Comparison of ENCODE assay signal across 26 mouse cellular contexts in the genomic region with DNA sequence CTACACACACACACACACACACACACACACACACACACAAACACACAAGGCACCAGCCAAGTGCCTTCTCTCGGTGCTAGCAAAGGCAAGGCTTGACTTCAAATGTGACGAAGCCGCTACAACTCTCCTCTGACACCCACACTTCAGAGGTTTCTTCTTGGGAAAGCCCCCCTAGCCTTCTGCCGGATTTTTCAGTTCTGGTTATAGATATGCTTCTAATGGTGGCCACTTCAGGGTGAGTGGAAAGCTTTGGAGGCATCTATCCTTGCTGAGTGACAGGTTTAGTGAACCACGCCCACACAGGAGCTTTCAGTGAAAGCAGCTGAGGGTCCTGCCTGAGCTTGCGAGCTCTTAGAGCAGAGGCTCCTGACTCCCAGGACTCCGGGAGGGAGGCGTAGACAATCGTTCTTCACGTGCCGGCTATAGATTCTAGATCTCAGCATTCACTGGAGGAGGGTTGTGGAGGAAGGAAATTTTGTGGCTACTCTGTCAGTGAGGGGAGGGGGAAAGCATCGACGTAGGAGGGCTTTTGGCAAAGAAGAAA. TPM values are rescaled to one million over a fixed set of nuclear protein-coding genes. Genes with fewer than 3 reads are reported as not detected.
DNase-seq lines count a peak whose midpoint lies in the region; ATAC-seq lines count a peak whose summit lies in the region.
"Had no signal": no experiment of that assay in that cellular context is flagged by ENCODE, and none has a peak within 500 bp of the region (broad histone marks: within the 10 kb centered on the region; RNA-seq: fewer than 3 reads in every experiment).

No protein-coding gene starts in this region.

- H3K36me3 ChIP-seq in heart, embryonic 10.5 days, result no peaks in the 10 kb centered on the region
- H3K36me3 ChIP-seq in heart, embryonic 16.5 days (ENCODE audit: control insufficient read depth, insufficient read depth), result no peaks in the 10 kb centered on the region
- H3K36me3 ChIP-seq: hindbrain, embryonic 15.5 days; midbrain, embryonic 13.5 days; neural tube, embryonic 13.5 days; stomach, embryonic 15.5 days had no signal

- intact Hi-C loops in heart, postnatal 10 days (cut with DNase I), result no loop called here

- 47% methylated on average over 13 of the region's 13 CpGs for WGBS in heart, embryonic 10.5 days
- WGBS in heart, embryonic 16.5 days, result 45% methylated on average over 13 of the region's 13 CpGs

- DNase-seq in heart, embryonic 10.5 days (ENCODE audit: low spot score), result no peak
- DNase-seq in heart, adult 8-10 months (ENCODE audit: low spot score), result no peak
- no peak for DNase-seq in heart, postnatal 10 days
- peak; percentile 6 for DNase-seq in ZHBTc4 (ENCODE audit: low read depth, low spot score)
- DNase-seq: adrenal gland, adult 8-10 months; B cell, adult 2 months; cerebellum, adult 2 months; cerebellum, postnatal 14 days; gastrocnemius, postnatal 10 days; heart, postnatal 4 days; kidney, adult 8-10 months; kidney, postnatal 10 days; layer of hippocampus, adult 9-11 months; liver; lung, adult 2 months; lung, postnatal 10 days; right cerebral cortex, postnatal 25 days had no signal

- H3K27ac ChIP-seq in heart, embryonic 10.5 days, result no peak overlapping the region
- no peak overlapping the region for H3K27ac ChIP-seq in heart, embryonic 16.5 days (ENCODE audit: low read length)
- H3K27ac ChIP-seq: forebrain, embryonic 13.5 days; hindbrain, embryonic 15.5 days; liver, embryonic 14.5 days; macrophage; midbrain, embryonic 13.5 days; neural tube, embryonic 13.5 days; stomach, embryonic 15.5 days had no signal

- peak overlapping the region; percentile 5; the same call in 1 of the 2 replicates for H3K4me3 ChIP-seq in heart, embryonic 10.5 days
- no peak overlapping the region for H3K4me3 ChIP-seq in heart, embryonic 16.5 days (ENCODE audit: low read length)
- H3K4me3 ChIP-seq: forebrain, embryonic 13.5 days; hindbrain, embryonic 15.5 days; midbrain, embryonic 13.5 days; neural tube, embryonic 13.5 days; stomach, embryonic 15.5 days had no signal

- peaks cover 3% of the 10 kb centered on the region; the same call in 1 of the 2 replicates for H3K4me1 ChIP-seq in heart, embryonic 10.5 days
- no peaks in the 10 kb centered on the region for H3K4me1 ChIP-seq in heart, embryonic 16.5 days (ENCODE audit: control insufficient read depth, insufficient read depth, low read length)
- H3K4me1 ChIP-seq: forebrain, embryonic 13.5 days; hindbrain, embryonic 15.5 days; midbrain, embryonic 13.5 days; neural tube, embryonic 13.5 days; stomach, embryonic 15.5 days had no signal

- no peaks in the 10 kb centered on the region for H3K27me3 ChIP-seq in heart, embryonic 10.5 days (ENCODE audit: insufficient read depth, poor library complexity, severe bottlenecking)
- H3K27me3 ChIP-seq in heart, embryonic 16.5 days (ENCODE audit: control insufficient read depth, insufficient read depth, low read length), result no peaks in the 10 kb centered on the region
- H3K27me3 ChIP-seq: forebrain, embryonic 13.5 days; hindbrain, embryonic 15.5 days; midbrain, embryonic 13.5 days; neural tube, embryonic 13.5 days; stomach, embryonic 15.5 days had no signal

- H3K9ac ChIP-seq in heart, embryonic 16.5 days (ENCODE audit: low read length), result no peak overlapping the region
- H3K9ac ChIP-seq: forebrain, embryonic 13.5 days; hindbrain, embryonic 15.5 days; liver, embryonic 14.5 days; midbrain, embryonic 13.5 days; neural tube, embryonic 13.5 days; stomach, embryonic 15.5 days had no signal

- ATAC-seq in heart, embryonic 16.5 days (replicated peaks; ENCODE audit: extremely low read depth, insufficient read depth, low FRiP score), result no peak
- ATAC-seq in hematopoietic stem cell, adult 5-6 weeks (replicated peaks in 1 of 2; ENCODE audit: insufficient read depth in 1 of 2, low FRiP score in 2 of 2, low TSS enrichment in 1 of 2, low read depth in 1 of 2, poor library complexity in 2 of 2, severe bottlenecking in 2 of 2), result peak; percentile 27 to 39; a peak in 2 of 4 replicates
- ATAC-seq: forebrain, embryonic 13.5 days; midbrain, embryonic 13.5 days had no signal

- H3K4me2 ChIP-seq in heart, embryonic 16.5 days (ENCODE audit: low read depth, low read length), result peak overlapping the region; percentile 37; the same call in 1 of the 2 replicates
- H3K4me2 ChIP-seq: forebrain, embryonic 13.5 days; hindbrain, embryonic 15.5 days; midbrain, embryonic 13.5 days; neural tube, embryonic 13.5 days; stomach, embryonic 15.5 days had no signal

- no peaks in the 10 kb centered on the region for H3K9me3 ChIP-seq in heart, embryonic 10.5 days
- H3K9me3 ChIP-seq in heart, embryonic 16.5 days (replicated peaks; ENCODE audit: control insufficient read depth, low read length), result no peaks in the 10 kb centered on the region
- H3K9me3 ChIP-seq: forebrain, embryonic 13.5 days; hindbrain, embryonic 15.5 days; midbrain, embryonic 13.5 days; neural tube, embryonic 13.5 days; stomach, embryonic 15.5 days had no signal

RNA-seq across cellular contexts. Expression of a gene that starts 28.0 kb away (rescaled TPM):
- 61.3 and 66.1 TPM in 2 replicates for polyA plus RNA-seq in heart, embryonic 10.5 days (2016; fragmentation: Nextera tagmentation; extraction: Ambion mirVana)
- total RNA-seq in heart, adult 8-10 months (2022), result 10 to 100 TPM; 16.0 to 19.8 (median 16.5) TPM
- 94.8 and 97.3 TPM in 2 replicates for polyA plus RNA-seq in heart, embryonic 16.5 days (2015; fragmentation: Nextera tagmentation; extraction: Ambion mirVana)
- total RNA-seq in heart, postnatal 10 days (2021), result 10 to 100 TPM; 16.5 to 17.6 TPM
- total RNA-seq in hematopoietic stem cell, adult 5-6 weeks (2017), result 5.4 and 14.9 TPM in 2 replicates
